Mouse (Mus musculus): ENCODE measurements around the gene Ngf. TPM values are rescaled to one million over a fixed set of nuclear protein-coding genes. Genes with fewer than 3 reads are reported as not detected.

Gene Ngf
- polyA plus RNA-seq, 1 experiment from 2014 or later: 0.29 TPM

DNA sequence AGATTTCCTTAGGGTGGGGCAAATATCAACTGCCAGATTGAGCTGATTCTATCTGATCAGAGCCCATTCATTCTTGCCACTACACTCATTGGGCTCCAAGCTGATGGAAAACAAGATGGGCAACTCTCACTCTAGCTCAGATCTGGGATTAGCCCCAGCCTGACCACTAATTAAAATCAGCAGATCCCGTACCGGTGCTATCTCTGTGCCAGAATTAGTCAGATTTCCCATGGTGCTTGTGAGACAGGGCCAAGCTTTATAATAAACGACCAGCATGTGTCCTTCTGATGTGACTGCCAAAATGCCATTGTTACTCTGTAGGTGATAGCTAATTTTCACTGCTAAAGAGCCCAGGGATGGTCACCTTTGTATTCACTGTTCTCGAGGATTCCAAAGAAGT, 31.5 kb downstream of the Ngf start:
- H3K4me3 ChIP-seq (replicated peaks; ENCODE audit: low read length): no peak overlapping the region
- no peak for ATAC-seq (ENCODE audit: low FRiP score)

DNA sequence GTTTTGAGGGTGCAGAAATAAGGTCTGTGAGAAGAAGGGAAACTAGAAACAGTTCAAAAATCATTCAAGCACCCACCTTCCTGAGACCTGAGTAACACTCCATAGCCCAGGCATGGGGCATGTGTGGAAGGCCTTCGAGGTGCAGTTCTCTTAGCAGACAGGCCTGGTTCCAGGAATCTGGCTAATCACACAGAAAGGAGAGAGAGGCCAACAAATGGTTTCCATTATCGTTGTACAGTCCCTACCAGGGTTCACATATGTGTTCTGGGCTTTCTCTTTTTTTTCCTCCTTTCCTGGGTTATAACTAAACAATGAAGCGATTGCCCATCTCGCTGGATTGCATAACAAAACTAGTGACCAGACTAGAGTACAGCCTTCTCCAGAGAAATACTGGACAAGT, 35.4 kb downstream of the Ngf start:
- Histone ChIP-seq H3K9me3 (ENCODE audit: control insufficient read depth, low read length) (no peaks in the 10 kb centered on the region), H3K36me3 (replicated peaks; ENCODE audit: control insufficient read depth, insufficient read depth) (no peaks in the 10 kb centered on the region), H3K27me3 (ENCODE audit: control insufficient read depth, insufficient read depth, low read length) (no peaks in the 10 kb centered on the region), H3K27ac (no peak overlapping the region), H3K4me2 (replicated peaks) (no peak overlapping the region), H3K4me1 (replicated peaks; ENCODE audit: control insufficient read depth, insufficient read depth, low read length) (no peaks in the 10 kb centered on the region), H3K4me3 (replicated peaks; ENCODE audit: low read length) (no peak overlapping the region), H3K9ac (no peak overlapping the region)
- ATAC-seq (ENCODE audit: low FRiP score): no peak
- 89% methylated on average over 4 of the region's 4 CpGs for WGBS
- no peak for DNase-seq (ENCODE audit: low spot score)

More for the DNA sequence above, 31.5 kb downstream of the Ngf start:
- Histone ChIP-seq H3K4me1 (replicated peaks; ENCODE audit: control insufficient read depth, insufficient read depth, low read length) (no peaks in the 10 kb centered on the region), H3K9me3 (ENCODE audit: control insufficient read depth, low read length) (no peaks in the 10 kb centered on the region), H3K4me2 (replicated peaks) (no peak overlapping the region), H3K27ac (no peak overlapping the region), H3K27me3 (ENCODE audit: control insufficient read depth, insufficient read depth, low read length) (no peaks in the 10 kb centered on the region), H3K9ac (no peak overlapping the region), H3K36me3 (replicated peaks; ENCODE audit: control insufficient read depth, insufficient read depth) (no peaks in the 10 kb centered on the region)
- 73% methylated on average over 4 of the region's 4 CpGs for WGBS
- no peak for DNase-seq (ENCODE audit: low spot score)

DNA sequence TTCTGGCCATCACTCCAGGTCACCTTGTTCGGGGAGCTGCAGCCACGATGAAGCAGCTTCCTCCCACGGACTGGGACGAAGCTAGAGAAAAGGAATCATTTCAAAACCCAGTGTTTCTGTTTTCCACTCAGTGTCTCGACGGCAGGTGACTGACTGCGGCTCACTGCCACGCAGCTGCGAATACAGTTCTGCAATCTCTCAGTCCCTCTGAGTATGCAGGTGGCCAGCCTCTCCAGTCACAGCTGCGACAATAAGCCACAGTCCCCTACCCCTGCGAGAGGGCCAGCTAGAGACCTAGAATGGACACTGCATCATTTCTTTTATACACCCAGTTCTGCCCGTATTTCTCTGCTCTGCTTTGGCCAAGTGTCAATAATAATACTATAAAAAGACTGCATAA, 36.3 kb downstream of the Ngf start:
- Histone ChIP-seq H3K4me2 (replicated peaks) (no peak overlapping the region), H3K36me3 (replicated peaks; ENCODE audit: control insufficient read depth, insufficient read depth) (no peaks in the 10 kb centered on the region), H3K27me3 (ENCODE audit: control insufficient read depth, insufficient read depth, low read length) (no peaks in the 10 kb centered on the region), H3K4me3 (replicated peaks; ENCODE audit: low read length) (no peak overlapping the region), H3K9me3 (ENCODE audit: control insufficient read depth, low read length) (no peaks in the 10 kb centered on the region), H3K27ac (no peak overlapping the region), H3K4me1 (replicated peaks; ENCODE audit: control insufficient read depth, insufficient read depth, low read length) (no peaks in the 10 kb centered on the region), H3K9ac (no peak overlapping the region)
- ATAC-seq (ENCODE audit: low FRiP score) (no peak), DNase-seq (ENCODE audit: low spot score) (no peak)
- 77% methylated on average over 12 of the region's 12 CpGs for WGBS

DNA sequence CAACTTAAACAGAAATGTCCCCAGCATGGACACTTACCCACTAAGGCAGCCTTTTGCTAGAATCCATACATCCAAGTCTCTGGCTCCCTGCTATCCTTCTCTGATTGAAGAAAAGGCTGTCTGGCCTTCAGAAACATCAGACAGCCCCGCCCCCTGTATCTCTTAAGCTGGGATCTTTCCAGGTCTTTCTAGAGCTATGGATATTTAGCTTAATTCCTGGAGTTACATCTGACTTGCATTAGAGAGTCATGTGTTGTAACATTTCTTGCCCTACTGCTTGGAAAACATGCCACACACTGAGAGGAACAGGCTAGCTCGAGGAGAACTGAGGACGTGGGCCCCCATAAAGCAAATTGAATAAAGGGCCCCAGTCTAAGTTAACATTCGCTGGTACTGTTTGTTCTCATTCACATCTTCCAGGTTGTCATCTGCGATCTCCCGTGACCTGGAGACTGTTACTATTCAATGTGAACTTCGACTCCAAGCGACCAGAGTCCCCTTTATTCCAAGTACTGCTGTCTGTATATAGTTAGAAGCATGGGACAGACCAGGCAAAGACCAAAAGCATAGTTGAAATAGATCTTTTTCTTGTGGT, 38.0 kb downstream of the Ngf start:
- DNase-seq (ENCODE audit: low spot score) (no peak), ATAC-seq (ENCODE audit: low FRiP score) (no peak)
- Histone ChIP-seq H3K36me3 (replicated peaks; ENCODE audit: control insufficient read depth, insufficient read depth) (no peaks in the 10 kb centered on the region), H3K4me2 (replicated peaks) (no peak overlapping the region), H3K9me3 (ENCODE audit: control insufficient read depth, low read length) (no peaks in the 10 kb centered on the region), H3K27me3 (ENCODE audit: control insufficient read depth, insufficient read depth, low read length) (no peaks in the 10 kb centered on the region), H3K4me3 (replicated peaks; ENCODE audit: low read length) (no peak overlapping the region), H3K4me1 (replicated peaks; ENCODE audit: control insufficient read depth, insufficient read depth, low read length) (no peaks in the 10 kb centered on the region), H3K9ac (no peak overlapping the region), H3K27ac (no peak overlapping the region)
- 79% methylated on average over 8 of the region's 8 CpGs for WGBS

DNA sequence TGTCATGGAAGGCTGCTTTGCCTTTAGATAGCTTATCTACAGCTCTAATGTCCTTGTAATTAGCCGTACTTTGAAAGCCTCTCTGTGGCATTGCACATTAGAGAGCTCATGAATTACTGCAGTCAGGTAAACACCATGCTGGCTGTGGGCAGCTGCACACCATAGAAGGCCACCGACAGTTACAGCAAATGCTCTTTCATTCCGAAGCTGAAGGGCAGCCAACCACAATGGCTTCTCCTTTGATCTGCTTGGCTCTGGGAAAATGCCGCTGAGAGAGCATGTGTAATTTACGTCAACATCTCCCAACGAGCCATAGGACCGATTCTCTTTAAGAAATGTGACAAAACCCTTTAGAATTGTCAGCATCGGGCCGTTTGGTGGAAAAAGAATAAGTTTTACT, 38.7 kb downstream of the Ngf start:
- DNase-seq (ENCODE audit: low spot score) (no peak), ATAC-seq (ENCODE audit: low FRiP score) (no peak)
- no peak overlapping the region for H3K9ac ChIP-seq
- WGBS: 35% methylated on average over 9 of the region's 9 CpGs
- no peak overlapping the region for H3K4me2 ChIP-seq (replicated peaks)
- no peaks in the 10 kb centered on the region for H3K9me3 ChIP-seq (ENCODE audit: control insufficient read depth, low read length)
- H3K27ac ChIP-seq: no peak overlapping the region
- H3K4me1 ChIP-seq (replicated peaks; ENCODE audit: control insufficient read depth, insufficient read depth, low read length): no peaks in the 10 kb centered on the region
- H3K36me3 ChIP-seq (replicated peaks; ENCODE audit: control insufficient read depth, insufficient read depth): no peaks in the 10 kb centered on the region
- H3K27me3 ChIP-seq (ENCODE audit: control insufficient read depth, insufficient read depth, low read length): no peaks in the 10 kb centered on the region
- no peak overlapping the region for H3K4me3 ChIP-seq (replicated peaks; ENCODE audit: low read length)

DNA sequence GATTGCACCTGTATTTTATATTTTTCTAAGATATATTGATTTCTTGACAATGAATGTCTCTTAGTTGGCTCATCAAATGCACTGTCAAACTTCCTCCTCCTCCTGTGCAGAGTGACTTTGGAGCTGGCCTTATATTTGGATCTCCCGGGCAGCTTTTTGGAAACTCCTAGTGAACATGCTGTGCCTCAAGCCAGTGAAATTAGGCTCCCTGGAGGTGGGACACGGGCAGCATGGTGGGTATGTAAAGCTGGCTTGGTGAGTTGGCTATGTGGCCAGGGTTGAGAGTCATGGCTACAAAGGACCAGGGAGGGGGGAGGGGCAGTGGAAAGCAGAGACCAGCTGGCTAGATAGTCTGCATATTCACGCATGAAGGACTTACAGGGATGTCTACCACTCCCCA, 39.9 kb downstream of the Ngf start:
- H3K4me3 ChIP-seq (replicated peaks; ENCODE audit: low read length): no peak overlapping the region
- 62% methylated on average over 3 of the region's 3 CpGs for WGBS
- no peaks in the 10 kb centered on the region for H3K9me3 ChIP-seq (ENCODE audit: control insufficient read depth, low read length)
- no peak overlapping the region for H3K9ac ChIP-seq
- DNase-seq (ENCODE audit: low spot score) (no peak), ATAC-seq (ENCODE audit: low FRiP score) (no peak)
- H3K36me3 ChIP-seq (replicated peaks; ENCODE audit: control insufficient read depth, insufficient read depth): no peaks in the 10 kb centered on the region
- H3K27ac ChIP-seq: no peak overlapping the region
- no peaks in the 10 kb centered on the region for H3K27me3 ChIP-seq (ENCODE audit: control insufficient read depth, insufficient read depth, low read length)
- no peak overlapping the region for H3K4me2 ChIP-seq (replicated peaks)
- H3K4me1 ChIP-seq (replicated peaks; ENCODE audit: control insufficient read depth, insufficient read depth, low read length): no peaks in the 10 kb centered on the region

DNA sequence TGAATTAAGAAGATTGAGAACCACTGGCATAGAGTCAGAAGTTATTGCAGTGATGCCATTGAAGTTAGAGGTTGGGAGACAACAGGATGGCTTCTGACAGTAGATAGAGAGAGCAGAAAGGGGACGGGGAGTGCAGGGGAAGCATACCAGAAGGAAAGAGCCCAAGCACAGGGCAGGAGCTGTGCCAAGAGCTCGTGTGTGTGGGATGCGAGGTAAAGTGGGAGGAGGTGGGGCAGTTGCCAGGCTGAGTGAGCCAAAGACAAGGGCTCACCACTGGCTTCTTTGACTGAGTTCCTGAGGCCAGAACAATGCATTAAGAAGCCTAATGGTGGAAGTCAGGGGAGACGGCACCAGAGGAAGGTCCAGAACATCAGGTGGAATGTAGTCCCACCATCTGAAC, 47.2 kb downstream of the Ngf start:
- Histone ChIP-seq H3K9ac (no peak overlapping the region), H3K4me3 (replicated peaks; ENCODE audit: low read length) (no peak overlapping the region), H3K36me3 (replicated peaks; ENCODE audit: control insufficient read depth, insufficient read depth) (no peaks in the 10 kb centered on the region), H3K27me3 (ENCODE audit: control insufficient read depth, insufficient read depth, low read length) (no peaks in the 10 kb centered on the region), H3K27ac (no peak overlapping the region), H3K4me1 (replicated peaks; ENCODE audit: control insufficient read depth, insufficient read depth, low read length) (no peaks in the 10 kb centered on the region), H3K9me3 (ENCODE audit: control insufficient read depth, low read length) (no peaks in the 10 kb centered on the region), H3K4me2 (replicated peaks) (no peak overlapping the region)
- DNase-seq (ENCODE audit: low spot score) (no peak), ATAC-seq (ENCODE audit: low FRiP score) (no peak)
- WGBS: 81% methylated on average over 4 of the region's 4 CpGs

DNA sequence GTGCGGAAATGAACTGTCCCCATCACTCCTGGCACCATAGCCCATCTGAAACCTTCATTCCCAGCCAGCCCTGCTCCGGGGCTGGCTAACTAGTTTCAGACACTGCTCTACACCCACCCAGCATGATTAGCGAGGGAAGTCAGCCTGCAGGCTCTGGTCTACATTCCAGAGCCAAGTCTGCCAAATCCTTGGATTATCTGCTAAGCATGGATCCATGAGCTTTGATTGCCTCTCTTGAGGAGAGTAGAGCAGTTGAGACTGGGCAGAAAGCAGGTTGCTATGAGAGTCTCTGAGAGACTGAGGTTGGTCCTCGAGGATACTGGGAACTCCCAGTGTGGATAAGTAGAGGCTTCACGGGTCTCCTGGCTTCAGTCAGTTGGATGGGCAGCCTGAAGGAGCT, 51.3 kb downstream of the Ngf start:
- ATAC-seq (ENCODE audit: low FRiP score) (no peak), DNase-seq (ENCODE audit: low spot score) (no peak)
- no peaks in the 10 kb centered on the region for H3K9me3 ChIP-seq (ENCODE audit: control insufficient read depth, low read length)
- no peak overlapping the region for H3K9ac ChIP-seq
- H3K4me2 ChIP-seq (replicated peaks): no peak overlapping the region
- no peaks in the 10 kb centered on the region for H3K4me1 ChIP-seq (replicated peaks; ENCODE audit: control insufficient read depth, insufficient read depth, low read length)
- H3K27ac ChIP-seq: no peak overlapping the region
- no peaks in the 10 kb centered on the region for H3K27me3 ChIP-seq (ENCODE audit: control insufficient read depth, insufficient read depth, low read length)
- no peak overlapping the region for H3K4me3 ChIP-seq (replicated peaks; ENCODE audit: low read length)
- no peaks in the 10 kb centered on the region for H3K36me3 ChIP-seq (replicated peaks; ENCODE audit: control insufficient read depth, insufficient read depth)
- 86% methylated on average over 5 of the region's 5 CpGs for WGBS

DNA sequence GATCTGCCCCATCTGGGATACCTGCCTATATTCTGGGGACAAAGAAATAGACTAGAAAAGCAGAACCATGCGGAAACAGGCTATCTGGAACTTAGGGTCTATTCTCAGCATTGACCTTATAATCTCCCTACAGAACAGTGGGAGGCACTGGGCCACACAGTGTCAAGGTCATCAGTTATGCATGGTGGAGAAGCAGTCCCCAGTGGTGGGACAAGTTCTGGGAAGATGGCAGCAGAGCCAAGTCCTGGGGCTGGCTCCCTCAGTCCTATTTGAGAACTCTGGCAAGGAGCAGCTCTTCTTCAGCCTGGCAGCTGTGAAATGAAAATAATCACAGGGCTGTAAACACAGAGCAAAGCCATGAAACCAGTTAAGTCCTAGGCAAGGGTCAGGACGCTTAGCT, 54.0 kb downstream of the Ngf start:
- Histone ChIP-seq H3K27ac (no peak overlapping the region), H3K4me1 (replicated peaks; ENCODE audit: control insufficient read depth, insufficient read depth, low read length) (no peaks in the 10 kb centered on the region), H3K27me3 (ENCODE audit: control insufficient read depth, insufficient read depth, low read length) (no peaks in the 10 kb centered on the region), H3K36me3 (replicated peaks; ENCODE audit: control insufficient read depth, insufficient read depth) (no peaks in the 10 kb centered on the region), H3K9ac (no peak overlapping the region), H3K9me3 (ENCODE audit: control insufficient read depth, low read length) (no peaks in the 10 kb centered on the region), H3K4me3 (replicated peaks; ENCODE audit: low read length) (no peak overlapping the region), H3K4me2 (replicated peaks) (no peak overlapping the region)
- DNase-seq (ENCODE audit: low spot score): no peak
- ATAC-seq (ENCODE audit: low FRiP score): no peak
- 92% methylated on average over 2 of the region's 2 CpGs for WGBS

DNA sequence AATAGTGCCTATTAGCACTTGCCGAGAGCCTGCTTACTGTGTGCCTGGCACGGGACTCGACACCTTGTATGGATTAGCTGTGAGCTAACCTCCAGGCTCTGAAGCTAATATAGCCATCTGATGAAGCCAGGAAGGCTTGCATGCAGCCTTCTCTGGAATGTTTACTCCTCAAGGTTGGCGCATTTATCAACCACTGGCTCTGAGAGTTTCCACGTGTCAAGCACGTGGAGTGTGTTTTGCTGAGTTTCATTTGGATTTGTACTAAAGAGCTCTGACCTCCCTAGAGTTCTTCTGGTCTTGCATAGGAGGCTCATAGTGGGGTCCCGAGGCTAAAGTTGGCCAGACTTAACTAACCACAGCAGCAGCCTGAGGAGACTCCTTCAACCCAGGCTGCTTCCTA, 55.2 kb downstream of the Ngf start:
- H3K9me3 ChIP-seq (ENCODE audit: control insufficient read depth, low read length): no peaks in the 10 kb centered on the region
- no peaks in the 10 kb centered on the region for H3K27me3 ChIP-seq (ENCODE audit: control insufficient read depth, insufficient read depth, low read length)
- DNase-seq (ENCODE audit: low spot score) (no peak), ATAC-seq (ENCODE audit: low FRiP score) (no peak)
- H3K27ac ChIP-seq: no peak overlapping the region
- no peak overlapping the region for H3K4me2 ChIP-seq (replicated peaks)
- H3K4me3 ChIP-seq (replicated peaks; ENCODE audit: low read length): no peak overlapping the region
- H3K9ac ChIP-seq: no peak overlapping the region
- H3K4me1 ChIP-seq (replicated peaks; ENCODE audit: control insufficient read depth, insufficient read depth, low read length): no peaks in the 10 kb centered on the region
- H3K36me3 ChIP-seq (replicated peaks; ENCODE audit: control insufficient read depth, insufficient read depth): no peaks in the 10 kb centered on the region
- 89% methylated on average over 7 of the region's 7 CpGs for WGBS
